Mouse (Mus musculus) cortical plate, adult 2 months (tissue): Measurements from ENCODE around the gene Olfr509.

ENCODE experiments used
- CTCF ChIP-seq: fragments of 200-500 bp; IDR thresholded peaks from 2 replicates; pipeline ENCODE4 v1.5.1; 2011; ENCODE audit warnings: mild to moderate bottlenecking, control low read depth, low read length; ENCODE audit not compliant: insufficient read depth; ENCODE audit errors: extremely low read depth
- POLR2A ChIP-seq: fragments of 200-500 bp; IDR thresholded peaks from 2 replicates; pipeline ENCODE4 v1.6.1; 2011; ENCODE audit warnings: mild to moderate bottlenecking, low read length, control low read depth; ENCODE audit not compliant: insufficient read depth; ENCODE audit errors: extremely low read depth

GRCm38 (mm10) chr7:108666118-108666517, 14.4 kb upstream of the Olfr509 start, which contains the start of gene Olfr510:
- TF ChIP-seq CTCF (no peak), POLR2A (no peak)
